Mouse (Mus musculus) layer of hippocampus, adult 11-12 months (tissue): ENCODE measurements around the gene Rpl3l.
"Not testable (repeated sequence)": the region's sequence is repeated elsewhere in the genome, so short reads cannot be mapped to it uniquely, and the experiment has no call there.

Source experiments
- DNase-seq: peaks from one replicate; pipeline ENCODE4 v3.0.0; 2022; ENCODE audit warnings: low spot score

The Rpl3l gene

GRCm38 (mm10) chr17:24719494-24720222 lies 8.0 kb upstream of the Rpl3l start:
- DNase-seq, result peak; percentile 99

- DNase-seq, result not testable (repeated sequence)
These were observed 7.0 kb upstream of the Rpl3l start for GRCm38 (mm10) chr17:24720616-24721015.

- not testable (repeated sequence) for DNase-seq
These were observed 6.2 kb upstream of the Rpl3l start for GRCm38 (mm10) chr17:24721383-24721955.

- DNase-seq, result no peak
These were observed 5.2 kb upstream of the Rpl3l start for GRCm38 (mm10) chr17:24722220-24722924.

- no peak for DNase-seq
These were observed 4.3 kb upstream of the Rpl3l start for GRCm38 (mm10) chr17:24723122-24723880.

GRCm38 (mm10) chr17:24723881-24724180 lies 3.8 kb upstream of the Rpl3l start:
- no peak for DNase-seq

GRCm38 (mm10) chr17:24724184-24724583 lies 3.4 kb upstream of the Rpl3l start, which contains the start of gene Ndufb10:
TSS of gene Ndufb10 (minus strand) at chr17:24724478.
- peak; percentile 98 for DNase-seq

GRCm38 (mm10) chr17:24725637-24726390 lies 1.8 kb upstream of the Rpl3l start:
- no peak for DNase-seq

- DNase-seq, result no peak
These were observed 564 bp downstream of the Rpl3l start for GRCm38 (mm10) chr17:24728184-24728583.

- no peak for DNase-seq
These were observed 1.4 kb downstream of the Rpl3l start for GRCm38 (mm10) chr17:24729067-24729466.

GRCm38 (mm10) chr17:24730787-24731186 lies 3.2 kb downstream of the Rpl3l start:
- DNase-seq, result no peak

GRCm38 (mm10) chr17:24732233-24732935 lies 4.8 kb downstream of the Rpl3l start:
- DNase-seq, result no peak

- DNase-seq, result no peak
These were observed 5.9 kb downstream of the Rpl3l start for GRCm38 (mm10) chr17:24733434-24734050.

- DNase-seq, result no peak
These were observed 6.9 kb downstream of the Rpl3l start for GRCm38 (mm10) chr17:24734513-24734912.

- no peak for DNase-seq
These were observed 7.8 kb downstream of the Rpl3l start for GRCm38 (mm10) chr17:24735446-24735845.

- peak; percentile 96 for DNase-seq
These were observed 8.9 kb downstream of the Rpl3l start, which contains the start of gene Msrb1 for GRCm38 (mm10) chr17:24736330-24737051. TSS of gene Msrb1 (plus strand) at chr17:24736642.

GRCm38 (mm10) chr17:24737135-24737810 lies 9.7 kb downstream of the Rpl3l start:
- no peak for DNase-seq

- no peak for DNase-seq
These were observed 10.6 kb downstream of the Rpl3l start for GRCm38 (mm10) chr17:24738238-24738637.

- no peak for DNase-seq
These were observed 12.3 kb downstream of the Rpl3l start for GRCm38 (mm10) chr17:24739926-24740325.
